Mouse (Mus musculus): ENCODE measurements around the gene Usp19. TPM values are rescaled to one million over a fixed set of nuclear protein-coding genes. Genes with fewer than 3 reads are reported as not detected.

Usp19 gene
- polyA plus RNA-seq, 1 experiment: 134 TPM

GRCm38 (mm10) chr9:108499943-108500342, 9.5 kb downstream of the Usp19 start:
- Histone ChIP-seq H3K27me3 (ENCODE audit: control insufficient read depth, insufficient read depth, low read length) (no peaks in the 10 kb centered on the region), H3K36me3 (ENCODE audit: control insufficient read depth, insufficient read depth, low read length) (peaks cover 6% of the 10 kb centered on the region), H3K4me3 (ENCODE audit: control insufficient read depth, low read depth, low read length) (no peak overlapping the region), H3K4me1 (ENCODE audit: control insufficient read depth, insufficient read depth, low read length) (no peaks in the 10 kb centered on the region), H3K27ac (ENCODE audit: control insufficient read depth, insufficient read depth, low read depth, low read length) (no peak overlapping the region)
- TF ChIP-seq CTCF (IDR thresholded peaks at IDR 0.05; ENCODE audit: control insufficient read depth, insufficient read depth, insufficient replicate concordance, low read depth, low read length): no peak
- no peak for TF ChIP-seq POLR2A (IDR thresholded peaks at IDR 0.05; ENCODE audit: control insufficient read depth, low read depth, low read length)

- Histone ChIP-seq H3K4me1 (ENCODE audit: control insufficient read depth, insufficient read depth, low read length) (peaks cover 6% of the 10 kb centered on the region), H3K27ac (ENCODE audit: control insufficient read depth, insufficient read depth, low read depth, low read length) (peak overlapping the region; percentile 92; the same call in 1 of the 2 replicates), H3K4me3 (ENCODE audit: control insufficient read depth, low read depth, low read length) (peak overlapping the region; percentile 92), H3K36me3 (ENCODE audit: control insufficient read depth, insufficient read depth, low read length) (no peaks in the 10 kb centered on the region; the same call in 1 of the 2 replicates), H3K27me3 (ENCODE audit: control insufficient read depth, insufficient read depth, low read length) (no peaks in the 10 kb centered on the region)
- TF ChIP-seq CTCF (IDR thresholded peaks at IDR 0.05; ENCODE audit: control insufficient read depth, insufficient read depth, insufficient replicate concordance, low read depth, low read length): no peak
- TF ChIP-seq POLR2A (IDR thresholded peaks at IDR 0.05; ENCODE audit: control insufficient read depth, low read depth, low read length): no peak
Observed at GRCm38 (mm10) chr9:108506901-108507300, 16.5 kb downstream of the Usp19 start.

GRCm38 (mm10) chr9:108507619-108508434, 17.4 kb downstream of the Usp19 start, which contains the start of gene Qars:
Gene Qars (plus strand): TSS chr9:108507706.
- peak; percentile 71; the same call in 1 of the 2 replicates for TF ChIP-seq POLR2A (IDR thresholded peaks at IDR 0.05; ENCODE audit: control insufficient read depth, low read depth, low read length)
- TF ChIP-seq CTCF (IDR thresholded peaks at IDR 0.05; ENCODE audit: control insufficient read depth, insufficient read depth, insufficient replicate concordance, low read depth, low read length): no peak

GRCm38 (mm10) chr9:108508776-108509175, 18.4 kb downstream of the Usp19 start:
- no peaks in the 10 kb centered on the region for H3K27me3 ChIP-seq (ENCODE audit: control insufficient read depth, insufficient read depth, low read length)
- peaks cover 6% of the 10 kb centered on the region for H3K4me1 ChIP-seq (ENCODE audit: control insufficient read depth, insufficient read depth, low read length)
- peak overlapping the region; percentile 92; the same call in 1 of the 2 replicates for H3K27ac ChIP-seq (ENCODE audit: control insufficient read depth, insufficient read depth, low read depth, low read length)
- TF ChIP-seq CTCF (IDR thresholded peaks at IDR 0.05; ENCODE audit: control insufficient read depth, insufficient read depth, insufficient replicate concordance, low read depth, low read length) (no peak), POLR2A (IDR thresholded peaks at IDR 0.05; ENCODE audit: control insufficient read depth, low read depth, low read length) (peak; percentile 12; the same call in 1 of the 2 replicates)
- H3K36me3 ChIP-seq (ENCODE audit: control insufficient read depth, insufficient read depth, low read length): peaks cover 1% of the 10 kb centered on the region; the same call in 1 of the 2 replicates
- H3K4me3 ChIP-seq (ENCODE audit: control insufficient read depth, low read depth, low read length): peak overlapping the region; percentile 92

More at GRCm38 (mm10) chr9:108507619-108508434, 17.4 kb downstream of the Usp19 start, which contains the start of gene Qars:
- Histone ChIP-seq H3K4me3 (ENCODE audit: control insufficient read depth, low read depth, low read length) (peak within 1 kb of the TSS; percentile 92), H3K27ac (ENCODE audit: control insufficient read depth, insufficient read depth, low read depth, low read length) (peak within 1 kb of the TSS; percentile 92), H3K36me3 (ENCODE audit: control insufficient read depth, insufficient read depth, low read length) (no peaks in the 10 kb centered on the region; the same call in 1 of the 2 replicates), H3K4me1 (ENCODE audit: control insufficient read depth, insufficient read depth, low read length) (peaks cover 6% of the 10 kb centered on the region), H3K27me3 (ENCODE audit: control insufficient read depth, insufficient read depth, low read length) (no peaks in the 10 kb centered on the region)

GRCm38 (mm10) chr9:108516380-108517251, 26.2 kb downstream of the Usp19 start, which contains the start of gene Qrich1:
Gene Qrich1 (plus strand): TSS chr9:108516806.
- peak within 1 kb of the TSS; percentile 97 for H3K4me3 ChIP-seq (ENCODE audit: control insufficient read depth, low read depth, low read length)
- H3K36me3 ChIP-seq (ENCODE audit: control insufficient read depth, insufficient read depth, low read length): peaks cover 6% of the 10 kb centered on the region
- peak within 1 kb of the TSS; percentile 99 for H3K27ac ChIP-seq (ENCODE audit: control insufficient read depth, insufficient read depth, low read depth, low read length)
- TF ChIP-seq POLR2A (IDR thresholded peaks at IDR 0.05; ENCODE audit: control insufficient read depth, low read depth, low read length) (peak; percentile 90), CTCF (IDR thresholded peaks at IDR 0.05; ENCODE audit: control insufficient read depth, insufficient read depth, insufficient replicate concordance, low read depth, low read length) (no peak)
- no peaks in the 10 kb centered on the region for H3K27me3 ChIP-seq (ENCODE audit: control insufficient read depth, insufficient read depth, low read length)
- H3K4me1 ChIP-seq (ENCODE audit: control insufficient read depth, insufficient read depth, low read length): peaks cover 6% of the 10 kb centered on the region

- H3K27me3 ChIP-seq (ENCODE audit: control insufficient read depth, insufficient read depth, low read length): no peaks in the 10 kb centered on the region
- peak overlapping the region; percentile 97 for H3K4me3 ChIP-seq (ENCODE audit: control insufficient read depth, low read depth, low read length)
- TF ChIP-seq POLR2A (IDR thresholded peaks at IDR 0.05; ENCODE audit: control insufficient read depth, low read depth, low read length) (peak; percentile 41), CTCF (IDR thresholded peaks at IDR 0.05; ENCODE audit: control insufficient read depth, insufficient read depth, insufficient replicate concordance, low read depth, low read length) (no peak)
- peaks cover 6% of the 10 kb centered on the region for H3K4me1 ChIP-seq (ENCODE audit: control insufficient read depth, insufficient read depth, low read length)
- H3K36me3 ChIP-seq (ENCODE audit: control insufficient read depth, insufficient read depth, low read length): peaks cover 6% of the 10 kb centered on the region
- peak overlapping the region; percentile 99 for H3K27ac ChIP-seq (ENCODE audit: control insufficient read depth, insufficient read depth, low read depth, low read length)
Observed at GRCm38 (mm10) chr9:108517253-108517930, 27.0 kb downstream of the Usp19 start.

Data from testis, adult 2 months (tissue).